ENCODE assay signal across 10 mouse cellular contexts in the genomic region with DNA sequence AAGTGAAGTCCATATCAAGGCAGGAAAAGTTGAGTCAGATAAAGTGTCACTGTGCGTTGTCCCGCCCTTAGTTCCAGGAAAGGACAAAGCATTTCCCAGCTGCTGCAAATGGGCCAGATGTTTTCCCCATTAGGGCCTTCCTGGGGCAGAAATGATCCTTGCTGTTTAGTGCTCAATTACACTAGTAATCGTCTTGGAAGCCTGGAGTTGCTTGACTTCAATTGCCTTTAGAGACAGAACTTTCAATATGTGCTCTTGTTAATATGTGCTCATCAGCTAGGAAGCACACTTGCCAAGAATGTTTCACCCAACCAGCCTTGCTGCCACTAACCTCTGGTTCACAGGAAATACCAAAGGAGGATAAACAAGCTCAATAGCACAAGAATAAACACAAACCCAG.
DNase-seq lines count a peak whose midpoint lies in the region; ATAC-seq lines count a peak whose summit lies in the region.
"Had no signal": no experiment of that assay in that cellular context is flagged by ENCODE, and none has a peak within 500 bp of the region (broad histone marks: within the 10 kb centered on the region; RNA-seq: fewer than 3 reads in every experiment).

No protein-coding gene starts in this region.

- no peaks in the 10 kb centered on the region for H3K27me3 ChIP-seq in neural tube, embryonic 15.5 days (replicated peaks)
- no peaks in the 10 kb centered on the region for H3K27me3 ChIP-seq in heart, embryonic 12.5 days (replicated peaks)

- no peaks in the 10 kb centered on the region for H3K9me3 ChIP-seq in neural tube, embryonic 15.5 days (replicated peaks)
- H3K9me3 ChIP-seq in heart, embryonic 12.5 days (replicated peaks): peaks cover 7% of the 10 kb centered on the region

- H3K27ac ChIP-seq in neural tube, embryonic 15.5 days (replicated peaks): no peak overlapping the region
- peak overlapping the region; percentile 34; the same call in 1 of the 2 replicates for H3K27ac ChIP-seq in heart, embryonic 12.5 days (ENCODE audit: poor library complexity, severe bottlenecking)

- H3K9ac ChIP-seq in neural tube, embryonic 15.5 days (replicated peaks): no peak overlapping the region
- no peak overlapping the region for H3K9ac ChIP-seq in heart, embryonic 12.5 days

- no peak for ATAC-seq in neural tube, embryonic 15.5 days (ENCODE audit: low FRiP score)
- no peak for ATAC-seq in heart, embryonic 12.5 days (ENCODE audit: insufficient number of reproducible peaks, low FRiP score)

- DNase-seq in neural tube, embryonic 10.5 days (ENCODE audit: extremely low spot score, low spot score): peak; percentile 32
- DNase-seq in kidney, postnatal 14 days: peak; percentile 41
- DNase-seq in spleen, postnatal 4 days (ENCODE audit: low spot score in 2 of 2): no peak
- DNase-seq in frontal cortex, adult 2 months (ENCODE audit: extremely low spot score in 1 of 2, low spot score in 1 of 2): no peak
- DNase-seq in urinary bladder, adult 18-20 months (ENCODE audit: low spot score in 2 of 2): no peak
- DNase-seq: layer of hippocampus, adult 9-11 months; right cerebral cortex, postnatal 25 days; thymus, postnatal 14 days had no signal

- H3K4me2 ChIP-seq in neural tube, embryonic 15.5 days: no peak overlapping the region
- H3K4me2 ChIP-seq in heart, embryonic 12.5 days: no peak overlapping the region

- no peak overlapping the region for H3K4me3 ChIP-seq in neural tube, embryonic 15.5 days (replicated peaks)
- no peak overlapping the region for H3K4me3 ChIP-seq in heart, embryonic 12.5 days

- 40% methylated on average over 3 of the region's 3 CpGs for WGBS in neural tube, embryonic 15.5 days
- WGBS in heart, embryonic 12.5 days: 43% methylated on average over 3 of the region's 3 CpGs

- no peaks in the 10 kb centered on the region for H3K36me3 ChIP-seq in neural tube, embryonic 15.5 days
- no peaks in the 10 kb centered on the region for H3K36me3 ChIP-seq in heart, embryonic 12.5 days

- H3K4me1 ChIP-seq in neural tube, embryonic 15.5 days: no peaks in the 10 kb centered on the region
- peaks cover 10% of the 10 kb centered on the region; the same call in 1 of the 2 replicates for H3K4me1 ChIP-seq in heart, embryonic 12.5 days (replicated peaks)

Comparison
In these comparisons a context has a peak if more than half of its experiments do, and no peak if none do; other contexts are left out.
1. DNase-seq: peak in neural tube, embryonic 10.5 days (single experiment) and kidney, postnatal 14 days (single experiment); none in spleen, postnatal 4 days (0 of 2), frontal cortex, adult 2 months (0 of 2) and urinary bladder, adult 18-20 months (0 of 2).